Mouse (Mus musculus) testis, adult 10 weeks (tissue): ENCODE measurements around the gene Hs3st3b1. TPM values are rescaled to one million over a fixed set of nuclear protein-coding genes. Genes with fewer than 3 reads are reported as not detected.

Source experiments
- polyA plus RNA-seq: library from polyadenylated mRNA; stranded (reverse); fragments of 350-450 nt; fragmentation: Illumina TruSeq; extraction: RNeasy Lipid Tissue Mini Kit (QIAGEN cat#74804); gene quantifications from one replicate; pipeline ENCODE4 v1.2.3, GENCODE M21; 2014; ENCODE audit warnings: low read depth, low replicate concordance

Hs3st3b1 gene
- 1.1 TPM for polyA plus RNA-seq

GRCm38 (mm10) chr11:63922091-63922621, at the start of gene Hs3st3b1:
Hs3st3b1 (minus strand) TSS chr11:63922290.

Other genes with a start within 250 kb of the Hs3st3b1 start
- 2.4 TPM for gene Cox10, start 157.2 kb upstream of the Hs3st3b1 start, polyA plus RNA-seq